Mouse (Mus musculus): ENCODE data around the gene Map2k5. TPM values are rescaled to one million over a fixed set of nuclear protein-coding genes. Genes with fewer than 3 reads are reported as not detected.

Gene Map2k5
- polyA plus RNA-seq, 1 experiment: 15.3 TPM

- no peak for TF ChIP-seq MYOD1 (IDR thresholded peaks at IDR 0.05; ENCODE audit: control insufficient read depth, insufficient read length, low read depth)
- TF ChIP-seq CEBPB (IDR thresholded peaks at IDR 0.05; ENCODE audit: low read depth): no peak
- TF ChIP-seq CTCF (IDR thresholded peaks at IDR 0.05; ENCODE audit: control insufficient read depth, insufficient read depth, insufficient read length): no peak
- no peak for TF ChIP-seq MYOG (IDR thresholded peaks at IDR 0.05; ENCODE audit: control insufficient read depth, extremely low read depth, insufficient read length)
- no peak for TF ChIP-seq USF1 (IDR thresholded peaks at IDR 0.05; ENCODE audit: low read depth)
- H3K79me3 ChIP-seq (ENCODE audit: low read depth): no peaks in the 10 kb centered on the region
- no peak overlapping the region for H3ac ChIP-seq (ENCODE audit: control insufficient read depth, insufficient read length, low read depth)
- no peak overlapping the region for H3K4me3 ChIP-seq (ENCODE audit: insufficient read depth, poor library complexity, severe bottlenecking)
- no peaks in the 10 kb centered on the region for H3K79me2 ChIP-seq (ENCODE audit: control insufficient read depth, insufficient read depth)
- H3K36me3 ChIP-seq (ENCODE audit: control insufficient read depth, insufficient read depth): no peaks in the 10 kb centered on the region
- H3K27me3 ChIP-seq (ENCODE audit: control insufficient read depth, insufficient read depth, insufficient read length): no peaks in the 10 kb centered on the region
Measured at GRCm38 (mm10) chr9:63196114-63196682, 181.5 kb downstream of the Map2k5 start.

GRCm38 (mm10) chr9:63195523-63195922 is 182.2 kb downstream of the Map2k5 start:
- H3K4me3 ChIP-seq (ENCODE audit: insufficient read depth, poor library complexity, severe bottlenecking): no peak overlapping the region
- no peak for TF ChIP-seq CTCF (IDR thresholded peaks at IDR 0.05; ENCODE audit: control insufficient read depth, insufficient read depth, insufficient read length)
- no peak for TF ChIP-seq MAX (IDR thresholded peaks at IDR 0.05)
- TF ChIP-seq MYOD1 (IDR thresholded peaks at IDR 0.05; ENCODE audit: control insufficient read depth, insufficient read length, low read depth): no peak
- no peak for TF ChIP-seq FOSL1 (IDR thresholded peaks at IDR 0.05; ENCODE audit: insufficient read depth, low read length, poor library complexity, severe bottlenecking)
- TF ChIP-seq USF1 (IDR thresholded peaks at IDR 0.05; ENCODE audit: low read depth): no peak
- TF ChIP-seq CEBPB (IDR thresholded peaks at IDR 0.05; ENCODE audit: low read depth): no peak
- no peak for TF ChIP-seq MYOG (IDR thresholded peaks at IDR 0.05; ENCODE audit: control insufficient read depth, extremely low read depth, insufficient read length)
- H3K79me2 ChIP-seq (ENCODE audit: control insufficient read depth, insufficient read depth): no peaks in the 10 kb centered on the region
- H3K79me3 ChIP-seq (ENCODE audit: low read depth): no peaks in the 10 kb centered on the region
- no peaks in the 10 kb centered on the region for H3K36me3 ChIP-seq (ENCODE audit: control insufficient read depth, insufficient read depth)
- H3K27me3 ChIP-seq (ENCODE audit: control insufficient read depth, insufficient read depth, insufficient read length): no peaks in the 10 kb centered on the region
- no peak overlapping the region for H3ac ChIP-seq (ENCODE audit: control insufficient read depth, insufficient read length, low read depth)

GRCm38 (mm10) chr9:63194791-63195190 is 182.9 kb downstream of the Map2k5 start:
- Histone ChIP-seq H3K36me3 (ENCODE audit: control insufficient read depth, insufficient read depth) (no peaks in the 10 kb centered on the region), H3K79me2 (ENCODE audit: control insufficient read depth, insufficient read depth) (no peaks in the 10 kb centered on the region), H3ac (ENCODE audit: control insufficient read depth, insufficient read length, low read depth) (no peak overlapping the region), H3K79me3 (ENCODE audit: low read depth) (no peaks in the 10 kb centered on the region), H3K27me3 (ENCODE audit: control insufficient read depth, insufficient read depth, insufficient read length) (no peaks in the 10 kb centered on the region), H3K4me3 (ENCODE audit: insufficient read depth, poor library complexity, severe bottlenecking) (no peak overlapping the region)
- no peak for TF ChIP-seq USF1 (IDR thresholded peaks at IDR 0.05; ENCODE audit: low read depth)
- no peak for TF ChIP-seq CTCF (IDR thresholded peaks at IDR 0.05; ENCODE audit: control insufficient read depth, insufficient read depth, insufficient read length)

GRCm38 (mm10) chr9:63192809-63193208 is 184.9 kb downstream of the Map2k5 start:
- Histone ChIP-seq H3K36me3 (ENCODE audit: control insufficient read depth, insufficient read depth) (no peaks in the 10 kb centered on the region), H3K4me3 (ENCODE audit: insufficient read depth, poor library complexity, severe bottlenecking) (no peak overlapping the region), H3K27me3 (ENCODE audit: control insufficient read depth, insufficient read depth, insufficient read length) (no peaks in the 10 kb centered on the region), H3K79me3 (ENCODE audit: low read depth) (no peaks in the 10 kb centered on the region), H3ac (ENCODE audit: control insufficient read depth, insufficient read length, low read depth) (no peak overlapping the region), H3K79me2 (ENCODE audit: control insufficient read depth, insufficient read depth) (no peaks in the 10 kb centered on the region)
- no peak for TF ChIP-seq FOSL1 (IDR thresholded peaks at IDR 0.05; ENCODE audit: insufficient read depth, low read length, poor library complexity, severe bottlenecking)

GRCm38 (mm10) chr9:63187310-63187709 is 190.4 kb downstream of the Map2k5 start:
- Histone ChIP-seq H3K36me3 (ENCODE audit: control insufficient read depth, insufficient read depth) (no peaks in the 10 kb centered on the region), H3K79me3 (ENCODE audit: low read depth) (no peaks in the 10 kb centered on the region), H3K4me3 (ENCODE audit: insufficient read depth, poor library complexity, severe bottlenecking) (no peak overlapping the region), H3K79me2 (ENCODE audit: control insufficient read depth, insufficient read depth) (no peaks in the 10 kb centered on the region), H3K27me3 (ENCODE audit: control insufficient read depth, insufficient read depth, insufficient read length) (no peaks in the 10 kb centered on the region), H3ac (ENCODE audit: control insufficient read depth, insufficient read length, low read depth) (no peak overlapping the region)
- no peak for TF ChIP-seq FOSL1 (IDR thresholded peaks at IDR 0.05; ENCODE audit: insufficient read depth, low read length, poor library complexity, severe bottlenecking)
- no peak for TF ChIP-seq MYOD1 (IDR thresholded peaks at IDR 0.05; ENCODE audit: control insufficient read depth, insufficient read length, low read depth)
- no peak for TF ChIP-seq USF1 (IDR thresholded peaks at IDR 0.05; ENCODE audit: low read depth)
- no peak for TF ChIP-seq MYOG (IDR thresholded peaks at IDR 0.05; ENCODE audit: control insufficient read depth, extremely low read depth, insufficient read length)

GRCm38 (mm10) chr9:63185249-63185648 is 192.5 kb downstream of the Map2k5 start:
- Histone ChIP-seq H3K79me2 (ENCODE audit: control insufficient read depth, insufficient read depth) (no peaks in the 10 kb centered on the region), H3K27me3 (ENCODE audit: control insufficient read depth, insufficient read depth, insufficient read length) (no peaks in the 10 kb centered on the region), H3K4me3 (ENCODE audit: insufficient read depth, poor library complexity, severe bottlenecking) (no peak overlapping the region), H3K36me3 (ENCODE audit: control insufficient read depth, insufficient read depth) (no peaks in the 10 kb centered on the region), H3ac (ENCODE audit: control insufficient read depth, insufficient read length, low read depth) (no peak overlapping the region), H3K79me3 (ENCODE audit: low read depth) (no peaks in the 10 kb centered on the region)
- TF ChIP-seq CTCF (IDR thresholded peaks at IDR 0.05; ENCODE audit: control insufficient read depth, insufficient read depth, insufficient read length): no peak
